Mouse (Mus musculus) erythroblast, embryonic 14.5 days (primary cell): Measurements from ENCODE around the gene Lhpp.

Experiments used
- GATA1 ChIP-seq: IDR thresholded peaks from 2 replicates; pipeline ENCODE4 v1.6.1; 2012; ENCODE audit warnings: low read length, inconsistent platforms, mixed read lengths
- TAL1 ChIP-seq: IDR thresholded peaks from 3 replicates; pipeline ENCODE4 v1.6.1; 2012; ENCODE audit warnings: low read length, inconsistent platforms, mixed read lengths

- TF ChIP-seq TAL1 (no peak), GATA1 (no peak)
Measured at GRCm38 (mm10) chr7:132631313-132631712, 20.9 kb downstream of the Lhpp start.
